Mouse (Mus musculus) cortical plate, adult 2 months (tissue): ENCODE data around the gene Cdh4.

Experiments
- CTCF ChIP-seq: fragments of 200-500 bp; IDR thresholded peaks from 2 replicates; pipeline ENCODE4 v1.5.1; 2011; ENCODE audit warnings: mild to moderate bottlenecking, control low read depth, low read length; ENCODE audit not compliant: insufficient read depth; ENCODE audit errors: extremely low read depth
- POLR2A ChIP-seq: fragments of 200-500 bp; IDR thresholded peaks from 2 replicates; pipeline ENCODE4 v1.6.1; 2011; ENCODE audit warnings: mild to moderate bottlenecking, low read length, control low read depth; ENCODE audit not compliant: insufficient read depth; ENCODE audit errors: extremely low read depth

DNA sequence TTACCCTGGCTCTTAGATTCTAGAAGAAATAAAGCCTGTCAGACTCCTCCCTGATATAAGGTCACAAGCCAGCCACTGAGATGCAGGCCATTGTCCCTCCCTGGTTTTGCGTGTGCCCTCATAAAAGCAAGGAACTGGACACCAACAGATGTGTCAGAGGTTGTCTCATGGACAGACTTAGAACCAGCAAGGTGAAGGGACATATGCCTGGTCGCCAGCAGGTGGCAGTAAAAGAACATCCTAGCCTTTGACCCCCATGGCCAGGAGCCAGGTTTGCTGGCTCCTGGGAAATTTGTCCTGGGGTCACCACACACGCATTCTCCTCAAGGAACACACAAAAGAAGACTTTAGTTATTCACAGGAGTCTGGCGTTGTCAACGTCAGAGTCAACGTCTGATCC, 387.7 kb downstream of the Cdh4 start:
- TF ChIP-seq POLR2A (no peak), CTCF (peak; percentile 58)
